Mouse (Mus musculus): ENCODE measurements around the gene Pfn1. TPM values are rescaled to one million over a fixed set of nuclear protein-coding genes. Genes with fewer than 3 reads are reported as not detected.

Pfn1 gene
- 348 and 461 TPM in 2 replicates for total RNA-seq (2017)

DNA sequence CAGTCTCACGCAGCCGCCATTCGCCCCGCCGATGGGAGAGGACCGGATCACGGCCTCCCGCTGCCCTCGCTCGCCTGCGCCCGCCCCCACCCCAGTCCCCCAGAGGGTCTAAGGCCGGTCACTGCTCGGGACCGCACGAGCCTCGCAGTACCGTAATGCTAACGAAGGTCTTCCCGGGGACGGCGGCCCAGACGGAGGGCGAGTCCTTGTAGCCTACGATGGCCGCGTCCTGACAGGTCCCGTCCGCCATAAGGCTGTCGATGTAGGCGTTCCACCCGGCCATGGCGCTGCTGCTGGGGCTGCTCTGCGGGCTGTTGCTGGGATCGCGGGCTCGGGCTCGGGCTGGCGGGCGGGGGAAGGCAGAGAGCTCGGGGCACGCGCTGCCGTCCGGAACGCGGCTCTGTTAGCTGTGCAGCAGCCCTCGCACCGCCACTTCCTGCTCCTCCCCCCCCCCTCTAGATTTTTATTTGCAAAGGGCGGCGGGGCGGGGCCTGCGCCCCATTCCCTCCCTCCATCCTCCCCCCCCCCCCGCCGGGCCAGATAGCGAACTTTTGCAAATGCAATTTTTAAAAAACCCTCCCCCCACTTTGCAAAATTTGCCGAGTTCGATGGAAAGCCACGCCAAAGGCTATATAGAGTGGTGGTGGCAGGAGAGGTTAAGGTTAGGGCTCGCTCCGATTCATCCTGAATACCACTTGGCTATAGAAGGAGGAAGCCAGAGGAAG lies at the start of gene Pfn1:
Gene Pfn1, minus strand, starts transcription at position 447 of the 725 bp plus-strand sequence.
- ATAC-seq (replicated peaks in 1 of 2; ENCODE audit: insufficient read depth in 1 of 2, low FRiP score in 2 of 2, low TSS enrichment in 1 of 2, low read depth in 1 of 2, poor library complexity in 2 of 2, severe bottlenecking in 2 of 2) = peak; percentile 25 to 39

DNA sequence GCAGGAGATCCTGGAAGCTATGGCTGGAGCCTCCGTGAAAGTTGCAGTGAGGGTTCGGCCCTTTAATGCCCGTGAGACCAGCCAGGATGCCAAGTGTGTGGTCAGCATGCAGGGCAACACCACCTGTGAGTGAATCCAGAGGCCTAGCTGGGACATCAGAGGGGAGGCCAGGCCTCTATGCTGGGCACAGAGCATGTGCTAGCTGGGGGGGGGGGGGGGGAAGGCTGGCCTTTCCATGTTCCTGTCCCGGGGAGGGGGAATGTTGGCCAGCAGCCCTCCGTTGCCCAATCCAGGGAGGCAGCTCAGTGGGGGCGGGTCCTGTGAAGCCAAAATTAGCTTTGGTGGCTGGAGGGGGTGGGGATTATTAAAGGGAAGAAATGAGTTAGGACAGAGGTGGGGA lies 48.3 kb upstream of the Pfn1 start:
- ATAC-seq (replicated peaks in 1 of 2; ENCODE audit: insufficient read depth in 1 of 2, low FRiP score in 2 of 2, low TSS enrichment in 1 of 2, low read depth in 1 of 2, poor library complexity in 2 of 2, severe bottlenecking in 2 of 2) = no peak

DNA sequence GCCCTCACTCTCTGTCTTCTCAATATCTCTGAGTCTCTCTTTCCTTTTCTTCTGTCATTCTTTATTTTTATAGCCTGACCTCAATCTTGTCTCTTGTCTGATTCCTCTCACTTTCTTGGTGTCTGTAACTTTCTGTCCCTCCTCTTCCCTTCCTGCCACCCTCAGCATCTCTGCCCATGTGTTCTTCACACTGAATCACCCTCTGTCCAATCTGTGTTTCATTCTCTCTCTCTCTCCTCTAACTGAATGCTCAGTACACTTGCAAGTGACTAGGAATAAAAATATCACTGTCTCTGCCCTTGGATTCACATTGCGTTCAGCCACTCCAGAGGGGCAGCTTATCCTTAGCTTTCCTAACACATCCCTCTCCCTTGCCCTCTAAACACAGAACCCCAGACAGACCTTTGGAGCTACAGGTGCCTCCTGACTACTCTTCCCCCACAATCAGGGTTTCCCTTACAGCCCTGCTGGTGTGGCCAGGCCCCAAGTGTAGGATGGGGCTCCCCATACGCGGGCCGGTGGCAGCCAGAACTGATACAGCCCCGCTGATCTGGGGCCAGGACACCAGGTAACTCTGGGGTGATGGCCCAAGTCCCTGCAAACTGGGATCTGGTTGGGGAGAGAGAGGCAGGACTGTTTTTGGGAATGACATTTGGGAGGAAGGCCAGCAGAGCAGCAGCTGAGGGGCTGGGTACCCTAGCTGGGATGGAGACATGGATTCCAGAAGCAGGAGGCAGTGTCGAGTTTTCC lies 47.7 kb upstream of the Pfn1 start:
- no peak for ATAC-seq (replicated peaks in 1 of 2; ENCODE audit: insufficient read depth in 1 of 2, low FRiP score in 2 of 2, low TSS enrichment in 1 of 2, low read depth in 1 of 2, poor library complexity in 2 of 2, severe bottlenecking in 2 of 2)

DNA sequence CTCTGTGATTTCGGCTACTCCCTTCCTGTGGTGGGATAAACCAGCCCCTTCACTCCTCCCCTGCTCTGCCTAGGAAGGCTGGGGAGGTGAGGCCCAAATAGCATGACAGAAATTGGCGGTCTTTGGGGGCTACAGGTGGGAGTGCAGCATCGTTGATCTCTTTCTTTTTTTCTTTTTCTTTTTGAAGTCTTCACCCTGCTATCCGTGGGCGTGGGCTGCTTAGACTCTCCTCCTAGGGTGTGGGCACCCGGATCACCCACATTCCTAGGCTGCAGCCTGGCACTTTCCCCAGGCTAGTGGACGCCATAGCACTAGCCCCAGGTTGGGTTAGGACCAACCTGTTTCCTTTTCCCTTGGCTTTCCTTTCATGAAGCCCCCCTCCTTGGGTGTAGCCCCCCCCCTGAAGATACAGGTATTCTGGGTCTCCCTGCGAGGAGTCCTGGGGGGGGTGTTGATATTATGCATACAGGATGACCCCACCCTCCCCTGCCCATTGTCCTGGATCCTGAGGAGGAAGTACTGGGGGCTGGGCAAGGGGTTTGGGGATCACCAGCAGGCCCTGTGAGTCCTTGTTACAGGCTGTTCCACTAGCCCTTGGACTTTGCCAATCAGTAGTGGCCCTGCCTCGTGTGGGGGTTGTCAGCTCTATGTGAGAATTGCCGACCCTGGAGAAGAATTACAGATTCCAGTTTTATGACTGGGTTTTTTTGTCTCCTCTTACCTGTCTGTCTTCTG lies 46.9 kb upstream of the Pfn1 start:
- no peak for ATAC-seq (replicated peaks in 1 of 2; ENCODE audit: insufficient read depth in 1 of 2, low FRiP score in 2 of 2, low TSS enrichment in 1 of 2, low read depth in 1 of 2, poor library complexity in 2 of 2, severe bottlenecking in 2 of 2)

DNA sequence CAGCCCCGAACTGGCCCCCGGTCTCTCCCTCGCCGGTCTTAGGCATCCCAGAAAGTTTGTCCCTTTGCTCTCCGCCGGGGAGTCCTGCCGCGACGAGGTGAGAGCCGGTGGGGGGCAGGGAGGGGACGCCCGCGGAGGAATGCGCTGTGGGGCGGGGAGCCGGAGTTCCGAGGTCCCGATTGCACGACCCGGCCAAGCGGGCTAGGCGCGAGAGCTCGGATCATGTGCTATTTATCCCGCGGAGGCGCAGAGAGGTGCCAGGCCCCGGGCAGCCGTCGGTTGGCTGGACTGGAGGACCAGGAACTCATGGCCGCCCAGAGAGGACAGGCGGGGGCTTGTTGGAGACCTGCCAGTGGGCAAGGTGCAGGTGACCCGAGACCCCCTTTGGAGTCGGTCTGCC lies 46.2 kb upstream of the Pfn1 start:
- no peak for ATAC-seq (replicated peaks in 1 of 2; ENCODE audit: insufficient read depth in 1 of 2, low FRiP score in 2 of 2, low TSS enrichment in 1 of 2, low read depth in 1 of 2, poor library complexity in 2 of 2, severe bottlenecking in 2 of 2)

DNA sequence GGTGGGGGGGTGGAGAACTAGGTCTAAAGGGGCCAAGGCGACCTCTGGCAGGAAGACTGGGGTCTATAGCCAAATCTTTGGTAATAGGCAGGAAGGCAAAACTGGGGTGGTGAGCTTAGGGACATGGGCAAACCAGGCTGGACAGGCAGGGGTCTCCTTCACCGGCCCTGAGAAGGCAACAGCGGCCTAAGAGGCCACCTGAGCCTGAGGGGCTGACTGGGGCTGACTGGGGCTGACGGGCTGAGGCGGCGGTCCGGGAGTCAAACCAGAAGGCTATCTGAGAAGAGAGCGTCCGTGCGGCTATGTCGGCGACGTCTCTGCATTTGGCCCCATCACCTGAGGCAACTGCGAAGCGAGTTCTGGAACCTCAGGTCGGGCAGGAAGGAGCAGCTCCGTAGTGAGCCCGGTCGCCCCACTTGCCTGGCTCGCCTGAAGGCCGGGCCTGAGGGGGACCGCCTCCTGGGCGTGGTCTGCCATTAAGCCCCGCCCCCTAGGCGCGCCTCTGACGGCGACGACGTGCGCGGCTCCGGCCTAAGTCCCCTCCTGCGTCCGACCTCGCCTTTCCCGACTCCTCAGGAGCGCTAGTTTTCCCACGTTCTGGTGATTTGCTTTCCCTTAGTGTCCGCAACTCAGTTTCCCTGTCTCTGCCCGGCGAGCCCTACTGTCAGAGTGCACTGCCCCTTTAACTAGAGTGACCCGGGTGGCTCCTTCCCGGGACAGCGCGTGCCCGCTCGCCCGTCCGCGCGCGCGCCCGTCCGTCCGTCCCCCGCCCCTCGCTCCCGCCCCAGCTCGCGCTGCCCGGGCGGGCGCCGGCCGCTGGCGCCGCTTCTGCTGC lies 45.5 kb upstream of the Pfn1 start, which contains the start of the genes Inca1 and Kif1c:
Gene Inca1, minus strand, starts transcription at position 434 of the 835 bp plus-strand sequence.
Gene Kif1c, plus strand, starts transcription at position 827 of the 835 bp plus-strand sequence.
- peak; percentile 98 for ATAC-seq (replicated peaks in 1 of 2; ENCODE audit: insufficient read depth in 1 of 2, low FRiP score in 2 of 2, low TSS enrichment in 1 of 2, low read depth in 1 of 2, poor library complexity in 2 of 2, severe bottlenecking in 2 of 2)

DNA sequence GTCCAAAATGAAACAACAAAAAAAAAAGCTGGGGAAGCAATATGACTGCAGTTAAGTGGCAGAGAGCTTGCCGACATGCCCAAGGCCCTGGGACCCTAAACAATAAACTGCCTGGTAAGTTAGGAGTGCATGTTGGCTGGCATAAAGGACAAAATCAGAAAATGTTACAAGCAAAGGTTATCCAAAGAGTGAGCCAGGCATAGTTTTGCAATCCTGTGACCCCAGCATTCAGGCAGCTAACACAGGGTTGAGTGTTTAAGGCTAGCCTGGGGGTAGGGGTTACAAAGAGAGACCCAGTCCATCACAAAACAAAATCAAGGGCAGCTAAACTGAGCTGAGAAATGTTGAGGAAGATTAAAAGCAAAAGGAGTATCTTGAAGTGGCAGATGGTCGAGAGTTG lies 44.6 kb upstream of the Pfn1 start:
- no peak for ATAC-seq (replicated peaks in 1 of 2; ENCODE audit: insufficient read depth in 1 of 2, low FRiP score in 2 of 2, low TSS enrichment in 1 of 2, low read depth in 1 of 2, poor library complexity in 2 of 2, severe bottlenecking in 2 of 2)

DNA sequence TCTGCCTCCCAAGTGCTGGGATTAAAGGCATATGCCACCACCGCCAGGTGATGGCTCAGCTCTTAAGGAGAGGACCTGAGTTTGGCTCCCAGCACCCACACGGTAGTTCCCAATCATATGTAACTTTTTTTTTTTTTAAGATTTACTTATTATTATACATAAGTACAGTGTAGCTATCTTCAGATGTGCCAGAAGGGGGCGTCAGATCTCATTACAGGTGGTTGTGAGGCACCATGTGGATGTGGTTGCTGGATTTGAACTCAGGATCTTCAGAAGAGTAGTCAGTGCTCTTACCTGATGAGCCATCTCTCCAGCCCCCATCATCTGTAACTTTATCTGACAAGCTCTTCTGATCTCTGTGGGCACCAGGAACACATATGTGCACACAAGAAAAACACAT lies 42.9 kb upstream of the Pfn1 start:
- ATAC-seq (replicated peaks in 1 of 2; ENCODE audit: insufficient read depth in 1 of 2, low FRiP score in 2 of 2, low TSS enrichment in 1 of 2, low read depth in 1 of 2, poor library complexity in 2 of 2, severe bottlenecking in 2 of 2) = no peak

DNA sequence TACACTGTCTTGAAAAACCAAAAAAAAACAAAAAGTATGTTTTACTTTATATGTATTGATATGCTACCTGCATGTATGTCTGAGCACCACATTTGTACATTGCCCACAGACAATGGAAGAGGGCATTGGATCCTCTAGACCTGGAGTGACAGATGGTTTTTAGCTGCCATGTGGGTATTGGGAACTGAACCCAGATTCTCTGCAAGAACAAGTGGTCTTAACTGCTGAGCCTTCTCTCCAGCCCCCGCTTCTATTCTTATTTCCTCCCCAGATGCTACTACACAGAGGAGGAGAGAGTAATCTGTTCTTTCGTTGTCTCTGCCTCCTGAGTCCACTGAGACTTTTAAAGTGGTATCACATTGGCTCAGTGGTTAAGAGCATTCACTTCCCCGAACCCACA lies 39.1 kb upstream of the Pfn1 start:
- no peak for ATAC-seq (replicated peaks in 1 of 2; ENCODE audit: insufficient read depth in 1 of 2, low FRiP score in 2 of 2, low TSS enrichment in 1 of 2, low read depth in 1 of 2, poor library complexity in 2 of 2, severe bottlenecking in 2 of 2)

DNA sequence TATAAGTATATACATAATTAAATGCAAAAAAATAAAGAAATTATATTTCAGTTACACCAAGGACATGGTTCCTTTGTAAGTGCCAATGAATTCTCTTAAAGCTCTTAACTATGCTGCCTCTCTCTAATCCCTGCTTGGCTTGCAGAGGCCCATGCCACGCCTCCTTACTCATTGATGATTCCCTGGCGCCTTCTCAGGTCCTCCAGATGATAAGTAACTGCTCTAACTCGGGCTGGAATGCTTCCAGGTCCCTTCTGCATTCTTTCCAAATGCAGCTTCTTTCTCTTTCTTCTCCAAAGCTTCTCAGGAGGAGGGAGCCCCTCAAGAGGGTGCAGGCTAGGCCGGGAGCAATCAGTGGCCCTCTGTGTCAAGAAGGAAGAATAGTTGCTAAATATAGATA lies 35.1 kb upstream of the Pfn1 start:
- ATAC-seq (replicated peaks in 1 of 2; ENCODE audit: insufficient read depth in 1 of 2, low FRiP score in 2 of 2, low TSS enrichment in 1 of 2, low read depth in 1 of 2, poor library complexity in 2 of 2, severe bottlenecking in 2 of 2) = no peak

DNA sequence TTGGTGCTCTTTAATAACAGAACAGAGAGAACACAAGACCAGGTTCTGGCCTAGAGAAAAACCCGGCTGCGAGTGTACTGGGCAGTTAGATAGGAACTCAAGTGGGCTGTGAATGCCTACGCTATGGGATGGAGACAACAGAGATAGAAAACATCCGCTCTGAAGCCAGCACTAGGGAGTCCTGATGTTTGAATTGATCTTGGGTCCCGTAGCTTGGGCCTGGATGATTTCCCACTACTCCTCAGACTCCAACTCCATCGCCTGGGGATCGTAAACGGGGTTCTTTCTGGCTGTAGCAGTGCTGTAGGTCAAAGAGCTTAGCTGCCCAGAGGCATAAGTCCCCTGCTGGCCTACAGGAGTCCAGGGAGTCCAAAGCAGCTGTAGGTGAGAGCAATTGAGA lies 33.9 kb upstream of the Pfn1 start:
- ATAC-seq (replicated peaks in 1 of 2; ENCODE audit: insufficient read depth in 1 of 2, low FRiP score in 2 of 2, low TSS enrichment in 1 of 2, low read depth in 1 of 2, poor library complexity in 2 of 2, severe bottlenecking in 2 of 2) = no peak

DNA sequence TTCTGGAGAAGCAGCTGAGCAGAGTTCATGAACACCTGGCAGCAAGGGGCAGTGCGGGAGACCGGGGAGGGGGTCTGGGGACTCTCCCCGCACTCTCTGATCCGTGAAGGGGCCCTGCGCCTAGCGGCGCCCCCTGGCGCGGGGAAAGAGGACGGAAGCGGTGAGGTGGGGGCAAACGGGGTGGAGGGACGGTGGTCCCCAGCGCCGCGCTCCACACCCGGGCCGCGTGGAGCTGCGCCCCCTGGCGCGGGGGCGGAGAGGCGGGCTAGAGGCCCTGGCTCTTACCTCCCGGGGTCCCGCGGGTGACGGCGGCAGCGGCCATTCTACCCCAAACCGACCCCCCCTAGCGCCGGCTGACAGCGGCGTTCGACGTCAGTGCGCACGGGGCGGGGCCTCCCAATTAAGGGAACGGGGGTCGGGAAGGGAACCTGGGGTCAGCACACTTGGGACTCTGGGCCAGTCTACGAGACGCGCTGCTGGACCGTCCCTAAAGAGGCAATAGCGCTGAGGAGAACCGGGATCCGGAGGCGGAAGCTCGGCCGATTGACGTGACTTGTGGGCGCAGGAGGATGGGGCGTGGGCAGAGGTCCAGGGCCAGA lies 33.3 kb upstream of the Pfn1 start, which contains the start of gene Camta2:
Gene Camta2, minus strand, starts transcription at position 505 of the 599 bp plus-strand sequence.
- ATAC-seq (replicated peaks in 1 of 2; ENCODE audit: insufficient read depth in 1 of 2, low FRiP score in 2 of 2, low TSS enrichment in 1 of 2, low read depth in 1 of 2, poor library complexity in 2 of 2, severe bottlenecking in 2 of 2) = peak; percentile 71 to 72

DNA sequence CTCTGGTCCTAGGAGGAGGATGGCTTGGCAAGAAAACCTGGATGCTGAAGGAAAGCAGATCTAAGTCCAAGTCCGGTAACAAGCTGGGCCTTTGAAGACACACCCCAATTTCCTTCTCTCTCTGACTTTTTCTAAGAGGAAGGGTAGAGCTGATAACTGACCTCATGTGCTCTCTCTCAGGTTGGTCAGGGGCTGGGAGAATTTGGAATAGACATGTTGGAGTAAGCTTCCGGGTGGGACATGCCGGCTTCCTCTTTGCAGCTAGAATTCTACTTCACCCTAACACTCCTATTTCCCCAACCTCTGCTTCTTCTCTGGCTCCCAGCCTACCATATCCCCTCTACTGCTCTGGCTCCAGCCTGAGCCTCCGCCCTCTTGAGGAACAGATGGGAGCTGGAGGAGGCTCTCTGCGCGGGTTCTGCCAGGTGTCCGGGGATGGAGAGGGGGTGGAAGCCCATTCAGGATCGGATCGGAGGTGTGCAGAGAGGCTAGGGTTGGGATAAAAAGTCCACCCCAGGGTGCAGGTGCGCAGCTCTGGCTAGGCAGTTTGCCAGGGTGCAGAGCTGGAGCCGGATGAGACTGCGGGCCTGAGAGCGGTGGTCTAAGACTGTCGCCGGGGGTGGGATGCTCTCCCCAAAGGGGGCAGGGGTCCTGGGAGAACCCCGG lies 32.6 kb upstream of the Pfn1 start:
- peak; percentile 14 to 47; a peak in 3 of 4 replicates for ATAC-seq (replicated peaks in 1 of 2; ENCODE audit: insufficient read depth in 1 of 2, low FRiP score in 2 of 2, low TSS enrichment in 1 of 2, low read depth in 1 of 2, poor library complexity in 2 of 2, severe bottlenecking in 2 of 2)

DNA sequence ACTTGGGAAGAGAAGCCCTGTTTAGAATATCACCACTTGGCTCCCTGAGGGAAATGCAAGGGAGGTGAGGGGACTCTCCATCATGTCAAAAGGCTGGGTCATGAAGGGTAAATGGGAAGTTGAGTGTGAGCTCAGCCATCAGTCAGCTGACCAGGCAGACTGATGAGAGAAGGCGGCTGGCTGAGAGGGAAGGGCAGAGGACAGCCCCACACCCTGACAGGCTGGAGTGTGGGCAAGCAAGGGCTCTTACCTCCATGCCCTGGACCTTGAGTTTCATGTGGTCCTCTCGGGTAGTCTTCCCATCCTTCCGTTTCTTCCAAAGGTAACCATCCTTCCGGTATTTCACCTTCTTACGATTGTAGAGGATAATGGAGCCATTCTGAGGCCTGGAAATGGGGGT lies 29.2 kb upstream of the Pfn1 start:
- no peak for ATAC-seq (replicated peaks in 1 of 2; ENCODE audit: insufficient read depth in 1 of 2, low FRiP score in 2 of 2, low TSS enrichment in 1 of 2, low read depth in 1 of 2, poor library complexity in 2 of 2, severe bottlenecking in 2 of 2)

DNA sequence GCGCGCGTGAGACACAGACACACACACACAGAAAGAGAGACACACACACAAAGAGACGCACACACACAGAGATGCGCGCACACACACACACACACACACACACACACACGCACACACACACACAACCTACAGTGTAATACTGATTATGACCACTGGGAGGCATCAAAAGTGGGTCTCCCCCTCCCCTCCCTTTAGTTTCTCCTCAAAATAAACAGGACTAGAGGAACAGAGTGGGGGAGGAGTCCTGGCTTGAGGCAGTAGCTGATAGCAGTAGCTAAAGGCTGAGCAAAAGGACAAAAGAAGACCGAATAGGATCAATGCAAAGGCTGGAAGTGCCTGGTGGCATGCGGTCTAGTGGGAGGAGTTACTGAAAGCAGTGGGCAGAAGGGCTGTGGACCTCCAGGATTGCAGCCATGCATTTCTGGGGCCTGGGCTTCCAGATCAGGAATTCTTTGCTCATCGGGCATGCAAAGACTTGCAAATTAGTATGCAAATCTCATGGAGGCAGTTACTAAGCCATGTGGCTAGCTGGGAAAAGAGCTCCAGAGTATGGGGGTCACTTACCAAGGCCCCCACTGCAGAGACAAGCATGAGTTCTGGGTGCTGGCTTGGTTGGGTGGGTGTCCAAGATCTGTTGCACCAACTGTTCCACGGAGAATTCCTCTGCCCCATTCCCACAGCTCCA lies 27.6 kb upstream of the Pfn1 start:
- no peak for ATAC-seq (replicated peaks in 1 of 2; ENCODE audit: insufficient read depth in 1 of 2, low FRiP score in 2 of 2, low TSS enrichment in 1 of 2, low read depth in 1 of 2, poor library complexity in 2 of 2, severe bottlenecking in 2 of 2)

DNA sequence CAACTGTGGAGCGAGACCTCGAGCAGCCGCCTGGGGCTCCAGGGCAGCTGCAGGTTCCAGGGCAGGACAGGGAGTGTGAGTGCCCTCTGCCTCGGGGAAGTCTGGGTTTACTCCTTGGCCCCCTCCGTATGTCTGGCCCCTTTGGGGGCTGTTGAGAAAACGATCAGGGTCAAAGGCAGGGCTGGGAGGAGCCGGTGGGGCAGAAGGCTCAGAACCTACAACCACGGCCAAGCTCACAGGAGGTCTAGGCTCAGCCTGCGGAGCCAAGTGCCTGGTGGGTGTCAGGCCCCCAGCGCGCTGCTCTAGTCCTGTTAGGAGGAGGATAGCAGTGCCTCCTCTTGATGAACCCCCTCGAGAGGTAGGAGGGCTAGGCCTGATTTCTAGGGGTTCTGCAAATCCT lies 26.7 kb upstream of the Pfn1 start:
- no peak for ATAC-seq (replicated peaks in 1 of 2; ENCODE audit: insufficient read depth in 1 of 2, low FRiP score in 2 of 2, low TSS enrichment in 1 of 2, low read depth in 1 of 2, poor library complexity in 2 of 2, severe bottlenecking in 2 of 2)

All from hematopoietic stem cell, adult 5-6 weeks (primary cell).